Mouse (Mus musculus): ENCODE measurements around the gene Eif4b. TPM values are rescaled to one million over a fixed set of nuclear protein-coding genes. Genes with fewer than 3 reads are reported as not detected.

Gene Eif4b
- polyA plus RNA-seq, 1 experiment, result 99.3 TPM

- TF ChIP-seq CTCF (IDR thresholded peaks at IDR 0.05; ENCODE audit: borderline replicate concordance, control insufficient read depth, extremely low read depth, insufficient read depth, low read length, poor library complexity) (no peak), POLR2A (IDR thresholded peaks at IDR 0.05; ENCODE audit: control insufficient read depth, extremely low read depth, insufficient read depth, low read length, poor library complexity) (no peak)
- H3K4me1 ChIP-seq (replicated peaks; ENCODE audit: control insufficient read depth, insufficient read depth, low read length), result 0 out of 2 replicates have a peak, but pooled peaks cover 3% of the 10 kb centered on the region
- peaks cover 47% of the 10 kb centered on the region for H3K36me3 ChIP-seq (ENCODE audit: control insufficient read depth, insufficient read depth, low read length)
- H3K27ac ChIP-seq (ENCODE audit: control insufficient read depth, insufficient read depth, low read length), result no peak overlapping the region
- 94% methylated on average over 4 of the region's 4 CpGs for WGBS
- no peak for DNase-seq
- H3K4me3 ChIP-seq (ENCODE audit: control insufficient read depth, insufficient read depth, low read length), result no peak overlapping the region
- no peaks in the 10 kb centered on the region for H3K27me3 ChIP-seq (ENCODE audit: control insufficient read depth, insufficient read depth, low read length)
Measured at GRCm38 (mm10) chr15:102082148-102082547, 8.6 kb downstream of the Eif4b start.

- 0 out of 2 replicates have a peak, but pooled peaks cover 3% of the 10 kb centered on the region for H3K4me1 ChIP-seq (replicated peaks; ENCODE audit: control insufficient read depth, insufficient read depth, low read length)
- H3K27ac ChIP-seq (ENCODE audit: control insufficient read depth, insufficient read depth, low read length), result no peak overlapping the region
- H3K27me3 ChIP-seq (ENCODE audit: control insufficient read depth, insufficient read depth, low read length), result no peaks in the 10 kb centered on the region
- H3K4me3 ChIP-seq (ENCODE audit: control insufficient read depth, insufficient read depth, low read length), result no peak overlapping the region
- H3K36me3 ChIP-seq (ENCODE audit: control insufficient read depth, insufficient read depth, low read length), result peaks cover 55% of the 10 kb centered on the region
- no peak for DNase-seq
- TF ChIP-seq POLR2A (IDR thresholded peaks at IDR 0.05; ENCODE audit: control insufficient read depth, extremely low read depth, insufficient read depth, low read length, poor library complexity) (no peak), CTCF (IDR thresholded peaks at IDR 0.05; ENCODE audit: borderline replicate concordance, control insufficient read depth, extremely low read depth, insufficient read depth, low read length, poor library complexity) (no peak)
- 97% methylated on average over 4 of the region's 4 CpGs for WGBS
Measured at GRCm38 (mm10) chr15:102083028-102083427, 9.5 kb downstream of the Eif4b start.

GRCm38 (mm10) chr15:102089914-102090585, 16.5 kb downstream of the Eif4b start:
- TF ChIP-seq POLR2A (IDR thresholded peaks at IDR 0.05; ENCODE audit: control insufficient read depth, extremely low read depth, insufficient read depth, low read length, poor library complexity) (no peak), CTCF (IDR thresholded peaks at IDR 0.05; ENCODE audit: borderline replicate concordance, control insufficient read depth, extremely low read depth, insufficient read depth, low read length, poor library complexity) (no peak)
- no peak for DNase-seq
- Histone ChIP-seq H3K36me3 (ENCODE audit: control insufficient read depth, insufficient read depth, low read length) (peaks cover 99% of the 10 kb centered on the region), H3K4me3 (ENCODE audit: control insufficient read depth, insufficient read depth, low read length) (no peak overlapping the region), H3K4me1 (replicated peaks; ENCODE audit: control insufficient read depth, insufficient read depth, low read length) (no peaks in the 10 kb centered on the region), H3K27me3 (ENCODE audit: control insufficient read depth, insufficient read depth, low read length) (no peaks in the 10 kb centered on the region), H3K27ac (ENCODE audit: control insufficient read depth, insufficient read depth, low read length) (no peak overlapping the region)
- 94% methylated on average over 12 of the region's 12 CpGs for WGBS

- Histone ChIP-seq H3K27ac (ENCODE audit: control insufficient read depth, insufficient read depth, low read length) (no peak overlapping the region), H3K36me3 (ENCODE audit: control insufficient read depth, insufficient read depth, low read length) (peaks cover 99% of the 10 kb centered on the region), H3K27me3 (ENCODE audit: control insufficient read depth, insufficient read depth, low read length) (no peaks in the 10 kb centered on the region), H3K4me3 (ENCODE audit: control insufficient read depth, insufficient read depth, low read length) (no peak overlapping the region), H3K4me1 (replicated peaks; ENCODE audit: control insufficient read depth, insufficient read depth, low read length) (no peaks in the 10 kb centered on the region)
- no peak for TF ChIP-seq CTCF (IDR thresholded peaks at IDR 0.05; ENCODE audit: borderline replicate concordance, control insufficient read depth, extremely low read depth, insufficient read depth, low read length, poor library complexity)
- no peak for TF ChIP-seq POLR2A (IDR thresholded peaks at IDR 0.05; ENCODE audit: control insufficient read depth, extremely low read depth, insufficient read depth, low read length, poor library complexity)
- 51% methylated on average over 12 of the region's 12 CpGs for WGBS
- no peak for DNase-seq
Measured at GRCm38 (mm10) chr15:102091063-102091679, 17.6 kb downstream of the Eif4b start.

- H3K27ac ChIP-seq (ENCODE audit: control insufficient read depth, insufficient read depth, low read length), result no peak overlapping the region
- no peaks in the 10 kb centered on the region for H3K27me3 ChIP-seq (ENCODE audit: control insufficient read depth, insufficient read depth, low read length)
- 91% methylated on average over 1 of the region's 1 CpGs for WGBS
- no peaks in the 10 kb centered on the region for H3K4me1 ChIP-seq (replicated peaks; ENCODE audit: control insufficient read depth, insufficient read depth, low read length)
- H3K36me3 ChIP-seq (ENCODE audit: control insufficient read depth, insufficient read depth, low read length), result peaks cover 97% of the 10 kb centered on the region
- DNase-seq, result no peak
- no peak for TF ChIP-seq POLR2A (IDR thresholded peaks at IDR 0.05; ENCODE audit: control insufficient read depth, extremely low read depth, insufficient read depth, low read length, poor library complexity)
- no peak for TF ChIP-seq CTCF (IDR thresholded peaks at IDR 0.05; ENCODE audit: borderline replicate concordance, control insufficient read depth, extremely low read depth, insufficient read depth, low read length, poor library complexity)
- H3K4me3 ChIP-seq (ENCODE audit: control insufficient read depth, insufficient read depth, low read length), result no peak overlapping the region
Measured at GRCm38 (mm10) chr15:102091688-102092087, 18.1 kb downstream of the Eif4b start.

- peaks cover 94% of the 10 kb centered on the region for H3K36me3 ChIP-seq (ENCODE audit: control insufficient read depth, insufficient read depth, low read length)
- DNase-seq, result no peak
- TF ChIP-seq CTCF (IDR thresholded peaks at IDR 0.05; ENCODE audit: borderline replicate concordance, control insufficient read depth, extremely low read depth, insufficient read depth, low read length, poor library complexity) (no peak), POLR2A (IDR thresholded peaks at IDR 0.05; ENCODE audit: control insufficient read depth, extremely low read depth, insufficient read depth, low read length, poor library complexity) (no peak)
- 92% methylated on average over 4 of the region's 4 CpGs for WGBS
- H3K27ac ChIP-seq (ENCODE audit: control insufficient read depth, insufficient read depth, low read length), result no peak overlapping the region
- H3K27me3 ChIP-seq (ENCODE audit: control insufficient read depth, insufficient read depth, low read length), result no peaks in the 10 kb centered on the region
- no peaks in the 10 kb centered on the region for H3K4me1 ChIP-seq (replicated peaks; ENCODE audit: control insufficient read depth, insufficient read depth, low read length)
- H3K4me3 ChIP-seq (ENCODE audit: control insufficient read depth, insufficient read depth, low read length), result no peak overlapping the region
Measured at GRCm38 (mm10) chr15:102092222-102092621, 18.6 kb downstream of the Eif4b start.

Data from thymus, adult 2 months (tissue).